Mouse (Mus musculus) bone marrow, adult 2 months (tissue): ENCODE measurements around the gene Atp9a. TPM values are rescaled to one million over a fixed set of nuclear protein-coding genes. Genes with fewer than 3 reads are reported as not detected.

Experiments
- H3K27ac ChIP-seq: fragments of 200-500 bp; 2 replicates; pipeline ENCODE4 v1.5.1; 2012; ENCODE audit warnings: low read depth, mild to moderate bottlenecking, control low read depth, inconsistent platforms, low read length; ENCODE audit not compliant: control insufficient read depth, poor library complexity, insufficient read depth
- H3K4me1 ChIP-seq: fragments of 200-500 bp; 2 replicates; pipeline ENCODE4 v1.6.1; 2011; ENCODE audit warnings: low read length; ENCODE audit not compliant: control insufficient read depth, insufficient read depth
- H3K4me3 ChIP-seq: fragments of 200-500 bp; replicated peaks from 2 replicates; pipeline ENCODE3; 2011; ENCODE audit warnings: mild to moderate bottlenecking, low read depth, low read length, control low read depth; ENCODE audit not compliant: control insufficient read depth
- CTCF ChIP-seq: fragments of 200-500 bp; IDR thresholded peaks from 2 replicates; pipeline ENCODE4 v1.5.1; 2011; ENCODE audit warnings: low read length, control low read depth; ENCODE audit not compliant: control insufficient read depth, insufficient read depth
- POLR2A ChIP-seq: fragments of 200-500 bp; IDR thresholded peaks from 2 replicates; pipeline ENCODE4 v1.6.1; 2011; ENCODE audit warnings: low read depth, mild to moderate bottlenecking, control low read depth, low read length, borderline replicate concordance; ENCODE audit not compliant: control insufficient read depth
- WGBS: fragments of 180-500 bp; shearing (Covaris S2); methylation state at CpG from one replicate; pipeline ENCODE4 v1.1.7; 2018; 5-methylcytosine and 5-hydroxymethylcytosine counted together
- polyA plus RNA-seq: library from polyadenylated mRNA; stranded (reverse); fragments of >200 nt; gene quantifications from 2 replicates; pipeline ENCODE4 v1.2.4, GENCODE M21; 2011; ENCODE audit warnings: low replicate concordance; ENCODE audit not compliant: missing spikeins, insufficient read depth, insufficient read length

The Atp9a gene
- polyA plus RNA-seq = 1.6 and 2.6 TPM in 2 replicates

- H3K4me3 ChIP-seq = no peak within 1 kb of the TSS
- no peak within 1 kb of the TSS; the same call in 1 of the 2 replicates for H3K27ac ChIP-seq
- no peaks in the 10 kb centered on the region for H3K4me1 ChIP-seq
- 6% methylated on average over 33 of the region's 33 CpGs for WGBS
- TF ChIP-seq CTCF = no peak
Observed at GRCm38 (mm10) chr2:168742059-168742627, at the start of gene Atp9a. Gene Atp9a, minus strand, starts transcription at chr2:168742409.

GRCm38 (mm10) chr2:168791115-168791802 is 49.0 kb upstream of the Atp9a start:
- no peaks in the 10 kb centered on the region; the same call in none of the 2 replicates for H3K4me1 ChIP-seq
- H3K4me3 ChIP-seq = no peak overlapping the region
- TF ChIP-seq POLR2A = no peak
- TF ChIP-seq CTCF = no peak
- no peak overlapping the region for H3K27ac ChIP-seq
- 77% methylated on average over 4 of the region's 4 CpGs for WGBS

DNA sequence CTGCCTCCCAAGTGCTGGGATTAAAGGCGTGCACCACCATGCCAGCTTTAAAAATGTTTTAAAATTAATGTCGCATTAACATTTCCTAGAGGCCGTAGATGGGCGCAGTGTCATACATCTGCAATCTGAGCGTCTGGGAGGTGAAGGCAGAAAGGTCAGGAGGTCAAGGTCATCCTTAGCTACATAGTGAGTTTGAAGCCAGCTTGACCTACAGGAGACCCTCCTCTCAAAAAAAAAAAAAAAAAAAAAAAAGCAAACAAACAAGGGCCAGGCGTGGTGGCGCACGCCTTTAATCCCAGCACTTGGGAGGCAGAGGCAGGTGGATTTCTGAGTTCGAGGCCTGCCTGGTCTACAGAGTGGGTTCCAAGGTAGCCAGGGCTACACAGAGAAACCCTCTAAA is 44.0 kb upstream of the Atp9a start:
- Histone ChIP-seq H3K4me1 (no peaks in the 10 kb centered on the region), H3K27ac (no peak overlapping the region), H3K4me3 (no peak overlapping the region)
- TF ChIP-seq CTCF = no peak
- TF ChIP-seq POLR2A = no peak
- 86% methylated on average over 9 of the region's 9 CpGs for WGBS

DNA sequence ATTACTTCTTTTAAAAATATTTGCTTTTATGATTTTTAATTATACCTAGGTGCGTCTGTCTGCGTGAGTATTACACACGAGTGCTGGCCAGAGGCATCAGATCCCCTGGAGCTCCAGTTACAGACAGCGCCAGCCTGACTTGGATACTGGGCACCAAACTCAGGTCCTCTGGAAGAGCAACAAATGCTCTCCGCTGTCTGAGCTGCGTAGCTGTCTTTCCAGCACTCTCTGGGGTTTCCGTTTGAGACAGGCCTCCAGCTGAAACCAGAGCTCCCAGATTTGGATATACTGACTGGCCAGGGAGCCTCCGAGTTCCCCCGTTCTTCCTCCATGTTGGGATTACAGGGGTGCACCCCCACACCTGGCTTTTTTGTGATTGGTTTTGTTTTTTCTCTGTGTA is 38.4 kb upstream of the Atp9a start:
- TF ChIP-seq CTCF (no peak), POLR2A (no peak)
- Histone ChIP-seq H3K27ac (no peak overlapping the region), H3K4me3 (no peak overlapping the region), H3K4me1 (no peaks in the 10 kb centered on the region)
- 73% methylated on average over 9 of the region's 9 CpGs for WGBS

GRCm38 (mm10) chr2:168780024-168780423 is 37.8 kb upstream of the Atp9a start:
- WGBS = 64% methylated on average over 9 of the region's 9 CpGs
- no peak overlapping the region for H3K27ac ChIP-seq
- TF ChIP-seq CTCF = no peak
- TF ChIP-seq POLR2A = no peak
- H3K4me3 ChIP-seq = no peak overlapping the region
- H3K4me1 ChIP-seq = no peaks in the 10 kb centered on the region

DNA sequence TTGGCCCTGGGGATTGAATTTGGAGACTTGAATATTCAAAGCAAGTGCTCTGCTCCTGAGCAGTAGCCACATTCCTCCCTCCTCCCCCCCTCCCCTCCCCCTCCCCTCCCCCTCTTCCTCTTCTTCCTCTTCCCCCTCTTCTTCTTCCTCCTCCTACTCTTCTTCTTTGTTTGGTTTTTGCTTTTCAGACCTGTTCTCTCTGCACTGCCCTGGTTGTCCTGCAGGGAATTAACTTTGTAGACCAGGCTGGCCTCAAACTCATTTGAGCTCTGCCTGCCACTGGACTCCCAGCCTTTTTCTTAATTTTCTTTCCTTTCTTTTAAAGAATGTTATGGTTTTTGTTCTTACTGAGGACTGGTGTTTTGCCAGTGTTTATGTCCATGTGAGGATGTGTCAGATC is 35.3 kb upstream of the Atp9a start:
- Histone ChIP-seq H3K27ac (no peak overlapping the region), H3K4me3 (no peak overlapping the region), H3K4me1 (no peaks in the 10 kb centered on the region)
- TF ChIP-seq CTCF = no peak

GRCm38 (mm10) chr2:168776238-168776637 is 34.0 kb upstream of the Atp9a start:
- Histone ChIP-seq H3K27ac (no peak overlapping the region), H3K4me3 (no peak overlapping the region), H3K4me1 (no peaks in the 10 kb centered on the region)
- WGBS = 67% methylated on average over 3 of the region's 3 CpGs
- TF ChIP-seq POLR2A (no peak), CTCF (no peak)

- no peaks in the 10 kb centered on the region for H3K4me1 ChIP-seq
- no peak for TF ChIP-seq CTCF
- no peak for TF ChIP-seq POLR2A
- WGBS = 71% methylated on average over 8 of the region's 8 CpGs
- H3K27ac ChIP-seq = no peak overlapping the region
- H3K4me3 ChIP-seq = no peak overlapping the region
Observed at GRCm38 (mm10) chr2:168769259-168769658, 27.1 kb upstream of the Atp9a start.

DNA sequence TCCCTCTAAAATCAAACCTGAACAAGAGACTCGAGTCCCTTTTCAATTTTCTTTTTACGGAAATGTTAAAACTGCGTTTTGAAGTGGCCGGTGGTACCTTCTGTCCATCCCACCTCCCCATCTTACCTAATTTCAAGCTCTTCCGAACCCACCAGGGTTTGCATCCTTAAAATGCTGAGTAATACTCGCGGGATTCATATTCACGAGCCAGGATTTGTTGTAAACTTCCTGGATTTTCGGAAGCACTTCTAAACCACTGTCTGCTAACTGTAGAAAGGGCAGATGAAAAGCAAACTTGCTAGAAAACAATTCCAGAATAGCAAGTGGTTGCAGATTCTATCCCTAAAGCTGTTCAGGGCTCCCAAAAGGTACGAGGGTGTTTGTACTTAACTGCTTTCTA is 25.4 kb upstream of the Atp9a start, which contains the start of gene Sall4:
Gene Sall4, minus strand, starts transcription at position 362 of the 400 bp plus-strand sequence.
- H3K4me3 ChIP-seq = no peak within 1 kb of the TSS

More for the DNA sequence above, 25.4 kb upstream of the Atp9a start, which contains the start of gene Sall4:
- Histone ChIP-seq H3K4me1 (no peaks in the 10 kb centered on the region), H3K27ac (no peak within 1 kb of the TSS)
- no peak for TF ChIP-seq POLR2A
- TF ChIP-seq CTCF = no peak
- WGBS = 11% methylated on average over 10 of the region's 10 CpGs
